Mouse (Mus musculus) kidney, embryonic 14.5 days (tissue): ENCODE data around the gene Rapgef4. TPM values are rescaled to one million over a fixed set of nuclear protein-coding genes. Genes with fewer than 3 reads are reported as not detected.

Source experiments
- ATAC-seq: fragments of 200-750 bp; cut with Nextera tagmentation; 2 replicates; pipeline ENCODE4 v1.8.0; 2017; ENCODE audit warnings: moderate number of reproducible peaks, mild to moderate bottlenecking, moderate TSS enrichment, moderate library complexity; ENCODE audit not compliant: low FRiP score, low TSS enrichment
- H3K27ac ChIP-seq: fragments of 300-500 bp; sonication (generic); 2 replicates; pipeline ENCODE4 v1.5.1; 2014; ENCODE audit warnings: low read depth, mild to moderate bottlenecking, low read length, moderate library complexity, mixed read lengths
- H3K27me3 ChIP-seq: fragments of 300-500 bp; sonication (generic); 2 replicates; pipeline ENCODE4 v1.6.1; 2014; ENCODE audit warnings: mild to moderate bottlenecking, low read length; ENCODE audit not compliant: control insufficient read depth, insufficient read depth
- H3K36me3 ChIP-seq: fragments of 300-500 bp; sonication (generic); 2 replicates; pipeline ENCODE4 v1.6.1; 2014; ENCODE audit warnings: low read length, mixed read lengths; ENCODE audit not compliant: control insufficient read depth, insufficient read depth
- H3K4me1 ChIP-seq: fragments of 300-500 bp; sonication (generic); 2 replicates; pipeline ENCODE4 v1.6.1; 2014; ENCODE audit warnings: low read length, mixed read lengths; ENCODE audit not compliant: control insufficient read depth, insufficient read depth
- H3K4me2 ChIP-seq: fragments of 300-500 bp; sonication (generic); replicated peaks from 2 replicates; pipeline ENCODE4 v1.6.1; 2014; ENCODE audit warnings: low read depth, mild to moderate bottlenecking, low read length
- H3K4me3 ChIP-seq: fragments of 300-500 bp; sonication (generic); 2 replicates; pipeline ENCODE4 v1.5.1; 2014; ENCODE audit warnings: mild to moderate bottlenecking, low read length
- H3K9ac ChIP-seq: fragments of 300-500 bp; sonication (generic); 2 replicates; pipeline ENCODE4 v1.6.1; 2014; ENCODE audit warnings: low read depth, mild to moderate bottlenecking, low read length, moderate library complexity
- H3K9me3 ChIP-seq: fragments of 300-500 bp; sonication (generic); 2 replicates; pipeline ENCODE4 v1.6.1; 2016; ENCODE audit warnings: low read length; ENCODE audit not compliant: control insufficient read depth
- WGBS: fragments of 180-500 bp; shearing (Covaris S2); extraction: QIAGEN DNeasy Blood & Tissue Kit; methylation state at CpG from one replicate; pipeline ENCODE4 v1.1.7; 2014; 5-methylcytosine and 5-hydroxymethylcytosine counted together
- polyA plus RNA-seq: library from polyadenylated mRNA; unstranded; fragments of >200 nt; fragmentation: Nextera tagmentation; extraction: Ambion mirVana; gene quantifications from 2 replicates; pipeline ENCODE4 v1.2.1, GENCODE M21; 2014

Gene Rapgef4
- polyA plus RNA-seq, 1 experiment from 2014 or later, result 4.2 TPM

DNA sequence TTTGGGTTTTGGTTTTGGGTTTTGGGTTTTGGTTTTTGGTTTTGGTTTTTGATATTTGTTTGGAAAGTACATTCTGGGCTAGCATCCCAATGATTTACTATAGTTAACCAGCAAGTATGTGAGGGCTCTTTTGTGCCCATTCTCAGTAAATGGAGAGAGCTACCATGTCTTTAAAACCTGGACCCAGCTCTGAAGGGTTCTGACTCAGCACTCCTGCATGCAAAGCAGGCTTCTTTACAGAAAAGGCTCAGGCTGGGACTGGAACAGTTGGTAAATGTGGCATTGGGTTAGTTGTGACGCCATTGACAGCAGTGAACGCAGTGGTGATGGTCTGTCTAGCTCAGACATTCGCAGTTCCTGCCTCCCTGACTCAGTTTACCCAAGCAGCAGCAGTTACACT lies 236.3 kb downstream of the Rapgef4 start:
- ATAC-seq, result no peak

DNA sequence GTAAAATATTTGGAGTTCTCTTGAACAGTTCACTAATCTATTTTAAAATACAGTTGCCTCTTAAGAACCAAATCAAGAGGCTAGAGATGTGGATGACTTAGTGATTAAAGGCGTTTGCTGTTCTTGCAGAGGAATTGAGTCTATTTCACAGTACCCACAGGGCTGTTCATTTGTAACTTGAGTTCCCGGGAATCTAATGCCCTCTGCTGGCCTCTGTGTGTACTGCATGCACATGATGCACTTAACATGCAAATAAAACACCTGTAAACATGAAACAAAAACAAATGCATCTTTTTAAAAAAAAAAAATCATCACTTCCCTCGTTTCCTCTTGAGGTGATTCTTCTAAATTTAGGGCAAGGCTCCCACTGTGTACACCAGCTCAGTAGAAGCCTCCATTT lies 238.9 kb downstream of the Rapgef4 start:
- ATAC-seq, result no peak
- Histone ChIP-seq H3K4me2 (no peak overlapping the region), H3K4me3 (no peak overlapping the region), H3K36me3 (no peaks in the 10 kb centered on the region), H3K9ac (no peak overlapping the region), H3K27me3 (no peaks in the 10 kb centered on the region), H3K27ac (no peak overlapping the region), H3K9me3 (no peaks in the 10 kb centered on the region), H3K4me1 (no peaks in the 10 kb centered on the region)
- 40% methylated on average over 3 of the region's 3 CpGs for WGBS

More for the DNA sequence above, 236.3 kb downstream of the Rapgef4 start:
- Histone ChIP-seq H3K27ac (no peak overlapping the region), H3K4me1 (no peaks in the 10 kb centered on the region), H3K9me3 (no peaks in the 10 kb centered on the region), H3K36me3 (no peaks in the 10 kb centered on the region), H3K27me3 (no peaks in the 10 kb centered on the region), H3K9ac (no peak overlapping the region), H3K4me2 (no peak overlapping the region), H3K4me3 (no peak overlapping the region)
- WGBS, result 79% methylated on average over 3 of the region's 3 CpGs

DNA sequence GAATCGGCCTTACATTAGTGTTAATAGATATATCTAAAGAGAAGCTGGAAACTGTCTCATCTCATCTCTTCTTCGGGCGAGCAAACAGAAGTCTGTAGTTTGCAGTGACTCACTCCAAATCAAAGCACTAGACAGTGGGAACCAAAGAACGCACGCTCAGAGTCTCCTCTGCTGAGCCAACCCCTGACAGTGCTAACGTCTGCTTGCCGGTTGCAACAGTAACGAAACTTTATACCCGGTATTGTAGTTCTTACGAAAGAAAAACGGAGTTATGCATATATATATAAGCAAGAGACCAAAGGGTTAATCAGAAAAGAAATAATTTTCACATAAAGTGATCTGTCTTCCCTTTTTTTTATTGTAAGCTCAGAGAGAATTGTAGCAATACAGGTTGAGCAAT lies 240.2 kb downstream of the Rapgef4 start:
- Histone ChIP-seq H3K4me2 (no peak overlapping the region), H3K27ac (no peak overlapping the region), H3K36me3 (no peaks in the 10 kb centered on the region), H3K9me3 (no peaks in the 10 kb centered on the region), H3K27me3 (no peaks in the 10 kb centered on the region), H3K4me3 (no peak overlapping the region), H3K9ac (no peak overlapping the region), H3K4me1 (no peaks in the 10 kb centered on the region)
- WGBS, result 74% methylated on average over 11 of the region's 11 CpGs
- ATAC-seq, result no peak

DNA sequence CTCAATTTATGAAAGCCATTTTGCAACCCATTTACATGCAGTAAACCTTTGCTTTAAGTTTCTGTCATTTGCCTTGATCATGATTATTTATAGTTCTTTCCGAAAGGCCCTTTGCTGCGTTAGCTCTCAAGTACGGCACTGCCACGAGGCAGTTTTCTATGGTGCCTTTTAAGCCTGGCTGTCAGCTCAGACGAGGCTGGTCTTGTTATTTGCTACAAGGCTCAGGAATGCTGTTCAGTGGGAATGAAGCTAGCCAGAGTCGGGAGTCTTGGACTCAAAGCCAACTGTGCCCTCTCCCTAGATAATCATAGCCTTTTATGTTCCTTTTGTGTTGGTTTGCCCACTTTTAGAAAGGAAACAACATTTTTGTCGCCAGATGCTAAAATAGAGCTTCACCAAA lies 240.7 kb downstream of the Rapgef4 start:
- no peak overlapping the region for H3K27ac ChIP-seq
- H3K4me1 ChIP-seq, result no peaks in the 10 kb centered on the region
- no peak for ATAC-seq
- no peak overlapping the region for H3K4me2 ChIP-seq
- no peaks in the 10 kb centered on the region for H3K9me3 ChIP-seq
- 50% methylated on average over 7 of the region's 7 CpGs for WGBS
- no peak overlapping the region for H3K4me3 ChIP-seq
- H3K9ac ChIP-seq, result no peak overlapping the region
- H3K36me3 ChIP-seq, result no peaks in the 10 kb centered on the region
- no peaks in the 10 kb centered on the region for H3K27me3 ChIP-seq

DNA sequence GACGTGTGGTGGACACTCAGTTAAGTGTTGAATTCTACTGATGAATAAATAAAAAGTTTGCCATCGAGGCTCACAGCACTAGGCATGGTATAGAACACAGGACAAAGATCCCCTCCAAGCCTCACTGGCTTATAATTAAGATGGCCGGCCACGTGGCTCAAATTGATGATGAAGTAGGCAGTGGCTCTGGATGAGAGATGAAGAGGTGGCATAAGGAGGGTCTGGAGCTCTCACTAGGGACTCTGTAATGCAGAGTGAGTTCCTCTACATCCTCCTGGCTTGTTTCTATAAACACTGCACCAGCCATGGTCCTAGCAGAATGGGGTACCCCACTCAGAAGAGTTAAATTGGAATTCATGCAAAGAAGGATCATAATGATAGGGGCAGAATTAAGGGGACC lies 241.2 kb downstream of the Rapgef4 start:
- WGBS, result 82% methylated on average over 4 of the region's 4 CpGs

DNA sequence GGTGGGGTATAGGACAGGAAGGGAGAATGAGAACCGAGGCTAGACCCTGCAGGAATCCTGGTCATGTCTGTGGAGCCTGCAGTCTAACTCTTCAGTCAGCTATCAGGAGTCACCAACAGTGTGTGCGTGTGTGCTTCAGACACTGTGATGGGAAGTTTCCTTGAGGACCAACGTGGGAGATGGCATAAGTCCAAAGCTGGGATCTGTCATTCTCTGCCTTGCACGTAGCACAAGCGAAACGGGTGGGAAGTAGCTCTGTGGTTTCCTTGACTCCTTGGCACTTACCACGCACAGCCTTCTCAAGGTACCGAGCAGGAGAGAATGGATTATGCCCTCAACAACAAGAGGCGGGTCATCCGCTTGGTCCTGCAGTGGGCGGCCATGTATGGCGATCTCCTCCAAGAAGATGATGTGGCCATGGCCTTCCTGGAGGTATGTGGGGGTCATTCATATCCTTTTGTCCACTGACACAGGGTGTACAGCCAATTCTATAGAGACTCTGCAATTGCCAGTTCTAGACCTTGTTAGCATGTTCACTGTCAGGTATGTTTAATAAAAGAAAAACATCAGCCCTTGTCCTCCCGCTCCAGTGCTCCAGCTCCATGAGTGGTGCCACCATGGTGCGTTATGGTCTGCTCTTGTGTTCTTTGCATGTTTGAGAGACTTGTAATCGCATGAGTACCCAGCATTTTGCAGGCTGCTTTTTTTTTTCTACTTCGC lies 241.9 kb downstream of the Rapgef4 start:
- Histone ChIP-seq H3K27me3 (no peaks in the 10 kb centered on the region), H3K9me3 (no peaks in the 10 kb centered on the region), H3K4me2 (no peak overlapping the region), H3K4me1 (no peaks in the 10 kb centered on the region), H3K4me3 (no peak overlapping the region), H3K36me3 (no peaks in the 10 kb centered on the region), H3K9ac (no peak overlapping the region), H3K27ac (no peak overlapping the region)
- no peak; the same call in 1 of the 2 replicates for ATAC-seq
- 91% methylated on average over 16 of the region's 16 CpGs for WGBS

More for the DNA sequence above, 241.2 kb downstream of the Rapgef4 start:
- Histone ChIP-seq H3K9me3 (no peaks in the 10 kb centered on the region), H3K27ac (no peak overlapping the region), H3K9ac (no peak overlapping the region), H3K4me2 (no peak overlapping the region), H3K4me1 (no peaks in the 10 kb centered on the region), H3K4me3 (no peak overlapping the region), H3K27me3 (no peaks in the 10 kb centered on the region), H3K36me3 (no peaks in the 10 kb centered on the region)
- no peak for ATAC-seq

DNA sequence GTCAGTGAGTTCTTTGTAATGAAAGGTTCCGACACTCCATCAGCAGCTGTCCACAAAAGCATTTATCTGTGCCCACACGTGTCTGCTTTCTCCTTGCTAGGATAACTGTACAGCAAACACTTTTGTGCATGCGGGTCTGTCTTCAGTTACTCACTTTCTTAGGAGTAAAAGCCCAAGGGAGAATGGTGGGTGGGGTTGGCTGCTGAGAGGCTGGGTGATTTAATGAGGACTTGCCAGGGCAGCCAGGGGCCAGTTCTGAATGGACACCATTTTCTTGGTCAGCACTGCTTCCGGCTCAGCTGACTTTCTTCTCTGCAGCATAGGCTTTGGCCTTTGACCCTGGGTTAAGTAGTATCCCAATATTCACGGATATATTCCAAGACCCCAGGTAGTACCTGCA lies 242.4 kb downstream of the Rapgef4 start:
- no peak for ATAC-seq
- WGBS, result 63% methylated on average over 5 of the region's 5 CpGs

DNA sequence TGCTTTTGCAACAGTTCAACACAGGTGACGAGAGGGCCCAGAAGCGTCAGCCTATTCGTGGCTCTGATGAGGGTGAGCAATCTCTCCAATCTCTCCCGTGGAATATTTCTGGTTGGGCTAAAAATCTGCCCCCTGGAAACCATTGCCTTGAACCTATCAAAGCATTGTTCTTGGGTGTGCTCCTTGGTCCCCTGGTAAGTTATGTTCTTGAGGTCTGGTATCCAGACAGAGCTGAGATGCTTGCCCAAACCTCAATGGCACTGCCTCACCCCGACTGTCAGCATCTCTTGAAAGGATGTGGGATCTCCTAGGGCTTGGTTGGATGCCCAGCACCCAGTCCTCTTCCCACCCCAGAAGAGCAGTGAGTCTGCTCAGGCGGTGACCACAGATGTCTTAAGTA lies 245.0 kb downstream of the Rapgef4 start:
- Histone ChIP-seq H3K4me2 (no peak overlapping the region), H3K9me3 (no peaks in the 10 kb centered on the region), H3K4me3 (no peak overlapping the region), H3K4me1 (no peaks in the 10 kb centered on the region), H3K36me3 (no peaks in the 10 kb centered on the region), H3K27ac (no peak overlapping the region), H3K9ac (no peak overlapping the region), H3K27me3 (no peaks in the 10 kb centered on the region)
- ATAC-seq, result no peak
- 92% methylated on average over 6 of the region's 6 CpGs for WGBS

More for the DNA sequence above, 242.4 kb downstream of the Rapgef4 start:
- no peaks in the 10 kb centered on the region for H3K27me3 ChIP-seq
- no peaks in the 10 kb centered on the region for H3K36me3 ChIP-seq
- H3K9me3 ChIP-seq, result no peaks in the 10 kb centered on the region
- H3K4me1 ChIP-seq, result no peaks in the 10 kb centered on the region
- H3K4me3 ChIP-seq, result no peak overlapping the region
- H3K4me2 ChIP-seq, result no peak overlapping the region
- no peak overlapping the region for H3K9ac ChIP-seq
- no peak overlapping the region for H3K27ac ChIP-seq

DNA sequence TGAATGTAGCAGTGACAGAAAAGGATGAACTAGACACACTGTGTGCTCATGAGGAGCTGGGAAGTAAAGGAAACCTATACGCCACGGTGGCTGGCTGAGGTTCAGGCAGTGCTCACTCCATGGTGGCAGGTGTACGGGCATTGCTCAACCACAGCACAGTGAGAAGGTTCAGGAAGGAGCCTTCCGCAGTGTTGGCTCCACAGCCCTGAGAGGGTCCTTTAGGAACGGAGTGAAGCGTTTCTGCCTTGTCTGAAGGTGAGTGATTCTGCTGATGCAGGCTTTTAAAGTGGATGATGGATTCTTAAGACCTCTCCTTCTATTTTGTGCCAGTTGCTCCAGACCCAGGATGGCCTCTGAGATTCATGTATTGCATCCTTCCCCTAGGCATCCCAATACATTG lies 246.4 kb downstream of the Rapgef4 start:
- no peaks in the 10 kb centered on the region for H3K4me1 ChIP-seq
- H3K36me3 ChIP-seq, result no peaks in the 10 kb centered on the region
- no peak overlapping the region for H3K27ac ChIP-seq
- no peaks in the 10 kb centered on the region for H3K27me3 ChIP-seq
- ATAC-seq, result no peak
- WGBS, result 93% methylated on average over 6 of the region's 6 CpGs
- H3K9ac ChIP-seq, result no peak overlapping the region
- H3K4me2 ChIP-seq, result no peak overlapping the region
- no peaks in the 10 kb centered on the region for H3K9me3 ChIP-seq
- H3K4me3 ChIP-seq, result no peak overlapping the region
